28 mouse cellular contexts compared by ENCODE assay signal in the genomic region with DNA sequence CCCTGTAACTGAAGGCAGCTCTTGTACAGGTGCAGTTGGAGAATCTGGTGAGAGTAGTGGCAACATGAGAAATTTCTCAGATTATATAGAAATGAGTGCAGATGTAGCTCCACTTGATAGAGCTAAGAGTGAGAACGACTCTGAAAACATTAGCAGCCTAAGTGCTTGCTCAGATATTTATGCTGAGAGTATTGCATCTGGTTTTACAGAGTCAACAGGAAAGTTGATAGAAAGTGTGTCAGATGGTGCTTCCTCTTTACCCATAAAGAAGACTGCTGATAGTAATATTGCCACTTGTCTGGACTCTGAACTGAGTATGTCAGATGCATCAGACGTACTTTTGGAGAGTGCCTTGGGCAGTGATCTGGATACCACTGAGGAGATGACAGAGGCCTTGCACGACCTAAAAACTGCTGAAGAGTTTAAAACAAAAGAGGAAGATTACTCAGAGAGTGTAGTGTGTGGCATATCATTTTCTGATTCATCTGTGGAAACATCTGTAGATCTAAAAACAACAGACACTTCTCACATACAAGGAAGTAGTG. TPM values are rescaled to one million over a fixed set of nuclear protein-coding genes. Genes with fewer than 3 reads are reported as not detected.
"Had no signal": no experiment of that assay in that cellular context is flagged by ENCODE, and none has a peak within 500 bp of the region (broad histone marks: within the 10 kb centered on the region; RNA-seq: fewer than 3 reads in every experiment).

No protein-coding gene starts in this region.

- H3K27ac ChIP-seq: kidney, postnatal 0 days; left cerebral cortex, adult 2 months; limb, embryonic 12.5 days; limb, embryonic 15.5 days; liver, embryonic 14.5 days; lung, embryonic 15.5 days; midbrain, embryonic 12.5 days; neural tube, embryonic 13.5 days; stomach, embryonic 15.5 days had no signal

- H3K27me3 ChIP-seq: limb, embryonic 12.5 days; limb, embryonic 15.5 days; lung, embryonic 15.5 days; midbrain, embryonic 12.5 days; neural tube, embryonic 13.5 days; stomach, embryonic 15.5 days had no signal

- H3K4me1 ChIP-seq: limb, embryonic 12.5 days; limb, embryonic 15.5 days; lung, embryonic 15.5 days; midbrain, embryonic 12.5 days; neural tube, embryonic 13.5 days; stomach, embryonic 15.5 days had no signal

- ATAC-seq: intestine, postnatal 0 days; midbrain, embryonic 16.5 days had no signal

- H3K4me2 ChIP-seq: limb, embryonic 12.5 days; limb, embryonic 15.5 days; lung, embryonic 15.5 days; midbrain, embryonic 12.5 days; neural tube, embryonic 13.5 days; stomach, embryonic 15.5 days had no signal

- H3K4me3 ChIP-seq: left cerebral cortex, adult 2 months; limb, embryonic 12.5 days; limb, embryonic 15.5 days; lung, embryonic 15.5 days; midbrain, embryonic 12.5 days; myocyte; neural tube, embryonic 13.5 days; stomach, embryonic 15.5 days had no signal

- H3K9ac ChIP-seq: limb, embryonic 12.5 days; limb, embryonic 15.5 days; liver, embryonic 14.5 days; lung, embryonic 15.5 days; midbrain, embryonic 12.5 days; neural tube, embryonic 13.5 days; stomach, embryonic 15.5 days had no signal

- H3K9me3 ChIP-seq: limb, embryonic 12.5 days; limb, embryonic 15.5 days; lung, embryonic 15.5 days; midbrain, embryonic 12.5 days; neural tube, embryonic 13.5 days; stomach, embryonic 15.5 days had no signal

- DNase-seq: kidney, adult 2 months; kidney, postnatal 25 days; layer of hippocampus, postnatal 36 days; left cerebral cortex, postnatal 4 days; lung, adult 18-20 months; lung, postnatal 10 days; lung, postnatal 36 days; right cerebral cortex, postnatal 14 days; right cerebral cortex, postnatal 4 days; thymus, adult 2 months; thymus, postnatal 14 days; thymus, postnatal 4 days had no signal

RNA-seq across cellular contexts. Expression of gene Loxl4, which starts 48.8 kb away (rescaled TPM):
- total RNA-seq: megakaryocyte progenitor cell, adult 5-6 weeks; megakaryocyte-erythroid progenitor cell, adult 5-6 weeks; monocyte, adult 5-6 weeks; neutrophil, adult 5-6 weeks had no signal
